8 mouse cellular contexts compared by ENCODE assay signal in the genomic region with DNA sequence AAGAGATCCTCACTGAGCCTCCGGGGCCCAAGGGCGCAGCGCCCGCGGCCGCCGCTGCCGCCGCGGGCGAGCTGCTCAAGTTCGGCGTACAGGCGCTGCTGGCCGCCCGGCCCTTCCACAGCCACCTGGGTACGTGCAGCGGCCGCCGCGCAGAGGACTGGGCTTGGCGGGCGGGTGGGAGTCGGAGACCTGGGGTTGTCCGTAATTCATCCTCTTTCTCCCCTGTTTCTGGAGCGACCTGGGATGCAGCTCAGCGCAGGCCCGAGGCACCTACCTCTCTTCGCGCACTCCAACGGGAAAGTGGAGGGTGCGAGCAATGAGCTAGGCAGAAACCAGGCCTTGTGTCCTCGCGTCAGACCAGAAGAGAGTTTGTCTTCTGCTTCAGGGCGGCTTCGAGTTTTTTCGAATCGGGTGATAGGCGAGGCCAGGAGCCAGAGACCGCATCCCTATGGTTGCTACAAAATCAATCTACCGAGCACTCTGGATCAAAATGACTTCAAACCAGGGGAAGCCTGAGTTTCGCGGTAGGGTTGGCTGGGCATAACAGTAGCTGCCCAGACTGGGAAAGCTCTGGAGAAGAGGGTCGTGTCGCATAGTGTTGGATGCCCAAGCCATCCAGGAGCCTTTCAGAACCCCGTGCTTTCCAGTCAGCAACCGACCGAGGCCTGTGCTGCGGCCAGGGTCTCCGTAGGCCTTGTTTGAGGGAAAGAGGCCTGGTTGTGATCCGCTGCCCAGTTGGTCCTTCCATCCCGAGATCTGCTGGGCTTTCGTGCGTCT. TPM values are rescaled to one million over a fixed set of nuclear protein-coding genes. Genes with fewer than 3 reads are reported as not detected.
DNase-seq lines count a peak whose midpoint lies in the region; ATAC-seq and TF ChIP-seq lines count a peak whose summit lies in the region.

No protein-coding gene starts in this region.

- peak overlapping the region; percentile 77 for H3K4me2 ChIP-seq in heart, embryonic 11.5 days
- H3K4me2 ChIP-seq in forebrain, embryonic 15.5 days (replicated peaks): peak overlapping the region; percentile 63
- H3K4me2 ChIP-seq in liver, embryonic 15.5 days: peak overlapping the region; percentile 44

- intact Hi-C loops in heart, postnatal 25 days (cut with DNase I): no loop called here

- no peak for ATAC-seq in heart, embryonic 11.5 days (replicated peaks; ENCODE audit: insufficient number of reproducible peaks, low FRiP score, low TSS enrichment)
- ATAC-seq in forebrain, embryonic 15.5 days (replicated peaks): 0 out of 2 replicates have a peak, but pooled peaks have one; percentile 3
- ATAC-seq in liver, embryonic 15.5 days (ENCODE audit: insufficient read depth): no peak

- H3K9ac ChIP-seq in heart, embryonic 11.5 days (ENCODE audit: low read depth, low read length): no peak overlapping the region
- peak overlapping the region; percentile 44; the same call in 1 of the 2 replicates for H3K9ac ChIP-seq in ES-Bruce4 (ENCODE audit: low read depth, poor library complexity, severe bottlenecking)
- H3K9ac ChIP-seq in forebrain, embryonic 15.5 days (replicated peaks): peak overlapping the region; percentile 34; the same call in 1 of the 2 replicates
- H3K9ac ChIP-seq in liver, embryonic 15.5 days: no peak overlapping the region

- no peaks in the 10 kb centered on the region for H3K36me3 ChIP-seq in heart, embryonic 11.5 days (ENCODE audit: control insufficient read depth, insufficient read depth, low read length)
- no peaks in the 10 kb centered on the region for H3K36me3 ChIP-seq in ES-Bruce4 (ENCODE audit: control insufficient read depth, insufficient read depth, low read length, poor library complexity, severe bottlenecking)
- H3K36me3 ChIP-seq in forebrain, embryonic 15.5 days: no peaks in the 10 kb centered on the region
- H3K36me3 ChIP-seq in liver, embryonic 15.5 days (replicated peaks): no peaks in the 10 kb centered on the region

- no peak for TF ChIP-seq EP300 in ES-Bruce4 (IDR thresholded peaks at IDR 0.05; ENCODE audit: insufficient read depth, low read depth, low read length)

- no peak for TF ChIP-seq POLR2A in ES-Bruce4 (IDR thresholded peaks at IDR 0.05; ENCODE audit: insufficient read depth, low read length)

- H3K27ac ChIP-seq in heart, embryonic 11.5 days (ENCODE audit: low read depth, low read length): no peak overlapping the region
- H3K27ac ChIP-seq in ES-Bruce4 (ENCODE audit: insufficient read depth, low read length): no peak overlapping the region
- H3K27ac ChIP-seq in forebrain, embryonic 15.5 days (replicated peaks): no peak overlapping the region
- no peak overlapping the region for H3K27ac ChIP-seq in liver, embryonic 15.5 days (replicated peaks)

- DNase-seq in heart, postnatal 25 days (ENCODE audit: low spot score): no peak
- DNase-seq in spleen, postnatal 4 days (ENCODE audit: low spot score in 2 of 2): no peak
- no peak for DNase-seq in frontal cortex, postnatal 14 days (ENCODE audit: low spot score in 2 of 2)
- DNase-seq in layer of hippocampus, adult 18-20 months (ENCODE audit: low spot score in 2 of 2): no peak

- H3K4me1 ChIP-seq in heart, embryonic 11.5 days (ENCODE audit: control insufficient read depth, insufficient read depth, low read length): peaks cover 23% of the 10 kb centered on the region
- H3K4me1 ChIP-seq in ES-Bruce4 (ENCODE audit: control insufficient read depth, insufficient read depth, low read length): no peaks in the 10 kb centered on the region
- peaks cover 38% of the 10 kb centered on the region for H3K4me1 ChIP-seq in forebrain, embryonic 15.5 days
- H3K4me1 ChIP-seq in liver, embryonic 15.5 days (replicated peaks): no peaks in the 10 kb centered on the region; the same call in none of the 2 replicates

- WGBS in heart, embryonic 11.5 days (ENCODE audit: insufficient replicate concordance): 3% methylated on average over 47 of the region's 54 CpGs
- WGBS in forebrain, embryonic 15.5 days: 4% methylated on average over 54 of the region's 54 CpGs
- 2% methylated on average over 54 of the region's 54 CpGs for WGBS in liver, embryonic 15.5 days (ENCODE audit: insufficient replicate concordance)

- no peaks in the 10 kb centered on the region for H3K9me3 ChIP-seq in heart, embryonic 11.5 days (replicated peaks; ENCODE audit: control insufficient read depth, low read length)
- no peaks in the 10 kb centered on the region for H3K9me3 ChIP-seq in ES-Bruce4 (replicated peaks; ENCODE audit: control insufficient read depth, insufficient read depth, low read length, poor library complexity, severe bottlenecking)
- H3K9me3 ChIP-seq in forebrain, embryonic 15.5 days: no peaks in the 10 kb centered on the region
- no peaks in the 10 kb centered on the region for H3K9me3 ChIP-seq in liver, embryonic 15.5 days (replicated peaks)

- H3K27me3 ChIP-seq in heart, embryonic 11.5 days (ENCODE audit: control insufficient read depth, insufficient read depth, low read length): peaks cover 98% of the 10 kb centered on the region
- H3K27me3 ChIP-seq in ES-Bruce4 (ENCODE audit: control insufficient read depth, insufficient read depth, low read length, poor library complexity, severe bottlenecking): peaks cover 54% of the 10 kb centered on the region
- peaks cover 93% of the 10 kb centered on the region for H3K27me3 ChIP-seq in forebrain, embryonic 15.5 days
- peaks cover 100% of the 10 kb centered on the region for H3K27me3 ChIP-seq in liver, embryonic 15.5 days

- TF ChIP-seq CTCF in ES-Bruce4 (IDR thresholded peaks at IDR 0.05; ENCODE audit: low read depth, low read length): no peak

- H3K4me3 ChIP-seq in heart, embryonic 11.5 days (ENCODE audit: low read depth, low read length): peak overlapping the region; percentile 47
- H3K4me3 ChIP-seq in ES-Bruce4 (ENCODE audit: low read depth, low read length): peak overlapping the region; percentile 60
- peak overlapping the region; percentile 37 for H3K4me3 ChIP-seq in forebrain, embryonic 15.5 days
- peak overlapping the region; percentile 22 for H3K4me3 ChIP-seq in liver, embryonic 15.5 days (replicated peaks)

RNA-seq across cellular contexts. Expression of a gene that starts 0.6 kb away (rescaled TPM):
- 2.0 and 3.2 TPM in 2 replicates for polyA plus RNA-seq in heart, embryonic 11.5 days (2014; fragmentation: Nextera tagmentation; extraction: Ambion mirVana)
- total RNA-seq in heart, postnatal 25 days (2021): not detected
- 0.57 and 1.1 TPM in 2 replicates for polyA plus RNA-seq in ES-Bruce4 (2011; ENCODE audit: insufficient read depth, insufficient read length, low read depth, missing spikeins)
- not detected in 2 replicates for polyA plus RNA-seq in forebrain, embryonic 15.5 days (2015; fragmentation: Nextera tagmentation; extraction: Ambion mirVana)
- polyA plus RNA-seq in liver, embryonic 15.5 days (2015; fragmentation: Nextera tagmentation; extraction: Ambion mirVana): 0.37 and 0.46 TPM in 2 replicates
- total RNA-seq in layer of hippocampus, adult 18-20 months (2021): not detected

RNA-seq across cellular contexts. Expression of a gene that starts 37.9 kb away (rescaled TPM):
- polyA plus RNA-seq in heart, embryonic 11.5 days (2014; fragmentation: Nextera tagmentation; extraction: Ambion mirVana): 5.6 and 6.4 TPM in 2 replicates
- total RNA-seq in heart, postnatal 25 days (2021): 1 to 10 TPM; 4.6 to 6.0 TPM
- 6.2 and 7.0 TPM in 2 replicates for polyA plus RNA-seq in ES-Bruce4 (2011; ENCODE audit: insufficient read depth, insufficient read length, low read depth, missing spikeins)
- polyA plus RNA-seq in forebrain, embryonic 15.5 days (2015; fragmentation: Nextera tagmentation; extraction: Ambion mirVana): 14.1 and 16.0 TPM in 2 replicates
- polyA plus RNA-seq in liver, embryonic 15.5 days (2015; fragmentation: Nextera tagmentation; extraction: Ambion mirVana): 0.40 and 0.47 TPM in 2 replicates
- 10 to 100 TPM; 45.5 to 48.1 TPM for total RNA-seq in layer of hippocampus, adult 18-20 months (2021)

Comparison
In these comparisons a context has a peak if more than half of its experiments do, and no peak if none do; other contexts are left out.
1. H3K9ac ChIP-seq: peak in ES-Bruce4 (single experiment) and forebrain, embryonic 15.5 days (single experiment); none in heart, embryonic 11.5 days (single experiment) and liver, embryonic 15.5 days (single experiment).
2. Peak in every context shown above with its lines, with median percentiles within 50 percentile points of each other: H3K4me2 ChIP-seq and H3K4me3 ChIP-seq.